Mouse (Mus musculus): ENCODE measurements around the gene Olfr1020.

GRCm38 (mm10) chr2:85868294-85868693 is 21.5 kb downstream of the Olfr1020 start, which contains the start of gene Olfr1022:
- TF ChIP-seq POLR2A (IDR thresholded peaks at IDR 0.05; ENCODE audit: borderline replicate concordance, low read depth, low read length) (no peak), CTCF (IDR thresholded peaks at IDR 0.05; ENCODE audit: low read depth, low read length) (no peak)

Measured in bone marrow macrophage, adult 2 months (primary cell).